Mouse (Mus musculus): ENCODE results near the gene St7. TPM values are rescaled to one million over a fixed set of nuclear protein-coding genes. Genes with fewer than 3 reads are reported as not detected.
A peak's percentile ranks its signal among the peaks of the same experiment; 100 is the strongest.

St7 gene
- polyA plus RNA-seq, 1 experiment from 2014 or later: 25.0 TPM

DNA sequence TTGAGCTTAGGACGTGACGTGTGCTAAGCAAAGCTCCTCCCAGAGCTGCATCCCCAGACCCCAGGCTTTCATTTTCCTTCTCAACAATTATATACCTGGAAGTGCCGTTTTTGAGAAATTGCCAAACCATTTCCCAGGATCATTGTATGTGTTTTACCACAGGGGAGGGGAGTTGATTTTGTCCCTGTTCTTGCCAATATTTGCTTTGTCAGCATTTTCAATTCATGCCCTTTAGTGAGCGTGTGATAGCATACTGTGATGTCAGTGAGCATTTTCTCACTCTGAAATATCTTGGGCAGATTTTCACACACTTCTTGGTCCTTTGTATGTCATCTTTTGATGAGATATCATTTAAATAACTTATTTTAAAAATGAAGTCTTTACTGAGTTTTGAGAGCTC, 65.8 kb downstream of the St7 start:
- no peak overlapping the region for H3K27ac ChIP-seq (replicated peaks; ENCODE audit: low read depth, low read length)
- no peaks in the 10 kb centered on the region for H3K36me3 ChIP-seq (ENCODE audit: control insufficient read depth, insufficient read depth, low read length)
- DNase-seq (ENCODE audit: low spot score) (no peak), ATAC-seq (ENCODE audit: low read depth) (no peak)
- no peak overlapping the region for H3K4me2 ChIP-seq (ENCODE audit: low read depth, low read length)
- H3K27me3 ChIP-seq (replicated peaks; ENCODE audit: control insufficient read depth, insufficient read depth, low read length): no peaks in the 10 kb centered on the region
- no peaks in the 10 kb centered on the region for H3K9me3 ChIP-seq (ENCODE audit: control insufficient read depth, low read length)
- H3K4me3 ChIP-seq (ENCODE audit: low read depth, low read length): no peak overlapping the region
- WGBS: 70% methylated on average over 4 of the region's 4 CpGs
- H3K9ac ChIP-seq (ENCODE audit: low read depth, low read length): no peak overlapping the region
- peaks cover under 1% of the 10 kb centered on the region; the same call in 1 of the 2 replicates for H3K4me1 ChIP-seq (ENCODE audit: control insufficient read depth, insufficient read depth, low read length)

GRCm38 (mm10) chr6:17763963-17764659, 71.4 kb downstream of the St7 start:
- H3K27ac ChIP-seq (replicated peaks; ENCODE audit: low read depth, low read length): no peak overlapping the region
- no peaks in the 10 kb centered on the region for H3K36me3 ChIP-seq (ENCODE audit: control insufficient read depth, insufficient read depth, low read length)
- H3K4me1 ChIP-seq (ENCODE audit: control insufficient read depth, insufficient read depth, low read length): peaks cover 16% of the 10 kb centered on the region
- H3K9me3 ChIP-seq (ENCODE audit: control insufficient read depth, low read length): no peaks in the 10 kb centered on the region
- DNase-seq (ENCODE audit: low spot score) (peak; percentile 69), ATAC-seq (ENCODE audit: low read depth) (no peak)
- H3K27me3 ChIP-seq (replicated peaks; ENCODE audit: control insufficient read depth, insufficient read depth, low read length): no peaks in the 10 kb centered on the region
- 65% methylated on average over 9 of the region's 9 CpGs for WGBS
- no peak overlapping the region for H3K9ac ChIP-seq (ENCODE audit: low read depth, low read length)
- no peak overlapping the region for H3K4me3 ChIP-seq (ENCODE audit: low read depth, low read length)
- H3K4me2 ChIP-seq (ENCODE audit: low read depth, low read length): no peak overlapping the region

- ATAC-seq (ENCODE audit: low read depth): no peak
- WGBS: 75% methylated on average over 2 of the region's 2 CpGs
- DNase-seq (ENCODE audit: low spot score): no peak
Observed at GRCm38 (mm10) chr6:17764660-17764998, 71.9 kb downstream of the St7 start.

DNA sequence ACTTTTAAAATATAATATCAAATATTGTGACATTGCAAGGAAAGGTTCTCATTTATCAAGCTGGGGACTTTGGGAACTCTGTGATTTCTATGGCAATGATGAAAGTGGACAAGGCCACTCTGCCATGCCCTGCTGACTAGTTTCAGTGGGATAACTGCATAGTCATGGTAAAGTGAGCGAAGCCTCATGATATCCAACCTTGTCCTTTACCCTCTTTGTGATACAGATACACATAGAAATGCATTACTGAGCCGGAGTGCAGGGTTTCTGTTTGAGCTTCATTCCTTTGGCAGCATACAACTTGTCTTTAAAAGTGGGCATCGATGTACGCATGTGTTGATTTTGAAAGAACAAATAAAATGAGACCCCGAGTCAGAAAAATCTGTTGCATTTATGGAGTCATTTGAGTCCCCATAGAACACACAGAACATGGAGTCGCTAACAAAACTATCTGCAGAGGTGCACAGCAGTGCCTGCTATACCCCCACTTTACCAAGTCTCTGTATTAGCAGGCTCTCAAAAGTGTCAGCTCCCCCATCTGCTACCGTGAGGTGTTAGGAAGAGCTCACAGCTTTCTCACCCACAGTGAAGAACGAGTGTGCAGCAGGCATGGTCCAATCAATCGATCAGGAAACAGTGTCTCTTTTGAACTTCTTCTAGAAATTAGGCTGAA, 77.4 kb downstream of the St7 start:
- H3K9ac ChIP-seq (ENCODE audit: low read depth, low read length): no peak overlapping the region
- ATAC-seq (ENCODE audit: low read depth) (no peak), DNase-seq (ENCODE audit: low spot score) (no peak)
- H3K27me3 ChIP-seq (replicated peaks; ENCODE audit: control insufficient read depth, insufficient read depth, low read length): no peaks in the 10 kb centered on the region
- peaks cover 8% of the 10 kb centered on the region for H3K4me1 ChIP-seq (ENCODE audit: control insufficient read depth, insufficient read depth, low read length)
- H3K27ac ChIP-seq (replicated peaks; ENCODE audit: low read depth, low read length): no peak overlapping the region
- H3K9me3 ChIP-seq (ENCODE audit: control insufficient read depth, low read length): no peaks in the 10 kb centered on the region
- 79% methylated on average over 9 of the region's 9 CpGs for WGBS
- no peaks in the 10 kb centered on the region for H3K36me3 ChIP-seq (ENCODE audit: control insufficient read depth, insufficient read depth, low read length)
- H3K4me3 ChIP-seq (ENCODE audit: low read depth, low read length): no peak overlapping the region
- H3K4me2 ChIP-seq (ENCODE audit: low read depth, low read length): no peak overlapping the region

More at GRCm38 (mm10) chr6:17764660-17764998, 71.9 kb downstream of the St7 start:
- no peak overlapping the region for H3K27ac ChIP-seq (replicated peaks; ENCODE audit: low read depth, low read length)
- H3K36me3 ChIP-seq (ENCODE audit: control insufficient read depth, insufficient read depth, low read length): no peaks in the 10 kb centered on the region
- peaks cover 16% of the 10 kb centered on the region for H3K4me1 ChIP-seq (ENCODE audit: control insufficient read depth, insufficient read depth, low read length)
- no peak overlapping the region for H3K9ac ChIP-seq (ENCODE audit: low read depth, low read length)
- H3K27me3 ChIP-seq (replicated peaks; ENCODE audit: control insufficient read depth, insufficient read depth, low read length): no peaks in the 10 kb centered on the region
- H3K9me3 ChIP-seq (ENCODE audit: control insufficient read depth, low read length): no peaks in the 10 kb centered on the region
- H3K4me3 ChIP-seq (ENCODE audit: low read depth, low read length): no peak overlapping the region
- H3K4me2 ChIP-seq (ENCODE audit: low read depth, low read length): no peak overlapping the region

DNA sequence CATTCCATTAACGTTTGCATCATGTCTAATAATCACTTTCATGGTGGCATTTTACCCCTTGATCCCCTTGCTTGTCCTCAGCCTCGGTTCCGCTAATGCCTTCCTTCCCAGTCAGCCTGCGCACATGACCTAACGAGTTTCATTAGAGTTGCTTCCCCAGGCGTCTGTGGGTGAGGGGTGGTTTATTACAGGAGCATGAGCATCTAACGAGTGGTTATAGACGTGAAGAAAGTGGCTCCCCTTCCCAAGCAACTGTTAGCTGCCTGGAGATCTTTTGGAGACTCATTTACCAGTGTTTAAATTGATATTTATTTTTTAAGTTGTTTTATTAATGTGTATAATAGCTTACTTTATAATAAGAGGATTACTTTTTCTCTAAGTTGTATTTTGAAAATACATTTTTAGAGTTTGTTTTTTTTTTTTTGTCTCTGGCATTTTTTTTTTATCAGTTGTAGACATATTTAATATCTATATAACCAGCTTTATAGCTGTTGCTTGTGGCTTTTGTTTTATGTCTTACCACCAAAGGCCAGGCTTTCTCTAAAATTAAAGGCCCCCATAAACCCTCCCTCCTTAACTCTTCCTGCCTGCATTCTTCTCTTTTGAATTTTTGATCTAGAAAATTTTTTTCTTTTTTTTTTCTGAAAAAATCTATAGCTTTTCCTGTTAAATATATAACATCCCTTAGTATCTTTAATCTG, 78.1 kb downstream of the St7 start:
- H3K36me3 ChIP-seq (ENCODE audit: control insufficient read depth, insufficient read depth, low read length): no peaks in the 10 kb centered on the region
- no peaks in the 10 kb centered on the region for H3K9me3 ChIP-seq (ENCODE audit: control insufficient read depth, low read length)
- no peaks in the 10 kb centered on the region for H3K27me3 ChIP-seq (replicated peaks; ENCODE audit: control insufficient read depth, insufficient read depth, low read length)
- no peak overlapping the region for H3K27ac ChIP-seq (replicated peaks; ENCODE audit: low read depth, low read length)
- no peak for ATAC-seq (ENCODE audit: low read depth)
- no peak overlapping the region for H3K4me3 ChIP-seq (ENCODE audit: low read depth, low read length)
- H3K4me2 ChIP-seq (ENCODE audit: low read depth, low read length): no peak overlapping the region
- H3K9ac ChIP-seq (ENCODE audit: low read depth, low read length): no peak overlapping the region
- peaks cover 8% of the 10 kb centered on the region for H3K4me1 ChIP-seq (ENCODE audit: control insufficient read depth, insufficient read depth, low read length)
- DNase-seq (ENCODE audit: low spot score): peak; percentile 43
- 32% methylated on average over 8 of the region's 8 CpGs for WGBS

DNA sequence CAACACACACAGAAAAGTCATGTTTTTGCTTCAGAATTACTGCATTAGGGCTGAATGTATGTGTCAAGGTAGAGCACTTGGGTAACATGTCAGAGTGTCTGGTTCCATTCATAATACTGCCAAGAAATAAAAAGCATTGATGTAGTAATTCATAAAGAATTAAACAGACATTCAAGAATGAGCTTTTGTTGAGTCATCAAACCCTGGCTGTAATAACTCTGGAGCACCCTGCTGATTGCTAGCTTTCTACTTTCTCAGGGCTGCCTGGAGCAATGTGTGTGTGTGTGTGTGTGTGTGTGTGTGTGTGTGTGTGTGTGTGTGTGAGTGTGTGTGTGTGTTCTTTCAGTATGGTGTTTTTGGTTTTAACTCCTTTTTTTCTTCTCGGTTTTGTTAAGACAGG, 78.7 kb downstream of the St7 start:
- Histone ChIP-seq H3K36me3 (ENCODE audit: control insufficient read depth, insufficient read depth, low read length) (no peaks in the 10 kb centered on the region), H3K4me2 (ENCODE audit: low read depth, low read length) (no peak overlapping the region), H3K4me1 (ENCODE audit: control insufficient read depth, insufficient read depth, low read length) (peaks cover 8% of the 10 kb centered on the region), H3K9ac (ENCODE audit: low read depth, low read length) (no peak overlapping the region), H3K4me3 (ENCODE audit: low read depth, low read length) (no peak overlapping the region), H3K27me3 (replicated peaks; ENCODE audit: control insufficient read depth, insufficient read depth, low read length) (no peaks in the 10 kb centered on the region), H3K9me3 (ENCODE audit: control insufficient read depth, low read length) (no peaks in the 10 kb centered on the region), H3K27ac (replicated peaks; ENCODE audit: low read depth, low read length) (no peak overlapping the region)
- WGBS: 86% methylated on average over 1 of the region's 1 CpGs
- DNase-seq (ENCODE audit: low spot score) (peak; percentile 50), ATAC-seq (ENCODE audit: low read depth) (0 out of 2 replicates have a peak, but pooled peaks have one; percentile 12)

- H3K27ac ChIP-seq (replicated peaks; ENCODE audit: low read depth, low read length): no peak overlapping the region
- no peak overlapping the region for H3K4me2 ChIP-seq (ENCODE audit: low read depth, low read length)
- DNase-seq (ENCODE audit: low spot score): no peak
- no peak overlapping the region for H3K4me3 ChIP-seq (ENCODE audit: low read depth, low read length)
- H3K9me3 ChIP-seq (ENCODE audit: control insufficient read depth, low read length): no peaks in the 10 kb centered on the region
- 62% methylated on average over 3 of the region's 3 CpGs for WGBS
- H3K27me3 ChIP-seq (replicated peaks; ENCODE audit: control insufficient read depth, insufficient read depth, low read length): no peaks in the 10 kb centered on the region
- peaks cover 5% of the 10 kb centered on the region; the same call in 1 of the 2 replicates for H3K4me1 ChIP-seq (ENCODE audit: control insufficient read depth, insufficient read depth, low read length)
- ATAC-seq (ENCODE audit: low read depth): no peak
- no peak overlapping the region for H3K9ac ChIP-seq (ENCODE audit: low read depth, low read length)
- H3K36me3 ChIP-seq (ENCODE audit: control insufficient read depth, insufficient read depth, low read length): no peaks in the 10 kb centered on the region
Observed at GRCm38 (mm10) chr6:17772514-17772913, 79.8 kb downstream of the St7 start.

GRCm38 (mm10) chr6:17776041-17776440, 83.3 kb downstream of the St7 start:
- DNase-seq (ENCODE audit: low spot score) (peak; percentile 40), ATAC-seq (ENCODE audit: low read depth) (no peak)
- no peak overlapping the region for H3K27ac ChIP-seq (replicated peaks; ENCODE audit: low read depth, low read length)
- no peak overlapping the region for H3K4me2 ChIP-seq (ENCODE audit: low read depth, low read length)
- H3K36me3 ChIP-seq (ENCODE audit: control insufficient read depth, insufficient read depth, low read length): no peaks in the 10 kb centered on the region
- H3K4me3 ChIP-seq (ENCODE audit: low read depth, low read length): no peak overlapping the region
- H3K9me3 ChIP-seq (ENCODE audit: control insufficient read depth, low read length): no peaks in the 10 kb centered on the region
- 64% methylated on average over 7 of the region's 7 CpGs for WGBS
- no peak overlapping the region for H3K9ac ChIP-seq (ENCODE audit: low read depth, low read length)
- H3K4me1 ChIP-seq (ENCODE audit: control insufficient read depth, insufficient read depth, low read length): peaks cover 5% of the 10 kb centered on the region; the same call in 1 of the 2 replicates
- H3K27me3 ChIP-seq (replicated peaks; ENCODE audit: control insufficient read depth, insufficient read depth, low read length): no peaks in the 10 kb centered on the region

Measured in embryonic facial prominence, embryonic 14.5 days (tissue).